Mouse (Mus musculus) cortical plate, adult 2 months (tissue): ENCODE data around the gene Ccnyl1. TPM values are rescaled to one million over a fixed set of nuclear protein-coding genes. Genes with fewer than 3 reads are reported as not detected.

Experiments
- H3K27ac ChIP-seq: fragments of 200-500 bp; 2 replicates; pipeline ENCODE4 v1.5.1; 2012; ENCODE audit warnings: low read length, control low read depth, inconsistent platforms; ENCODE audit not compliant: insufficient read depth
- H3K4me1 ChIP-seq: fragments of 200-500 bp; 2 replicates; pipeline ENCODE4 v1.6.1; 2011; ENCODE audit warnings: low read length; ENCODE audit not compliant: control insufficient read depth, insufficient read depth
- H3K4me3 ChIP-seq: fragments of 200-500 bp; 2 replicates; pipeline ENCODE4 v1.5.1; 2011; ENCODE audit warnings: mild to moderate bottlenecking, low read length, control low read depth; ENCODE audit not compliant: insufficient read depth
- CTCF ChIP-seq: fragments of 200-500 bp; IDR thresholded peaks from 2 replicates; pipeline ENCODE4 v1.5.1; 2011; ENCODE audit warnings: mild to moderate bottlenecking, control low read depth, low read length; ENCODE audit not compliant: insufficient read depth; ENCODE audit errors: extremely low read depth
- POLR2A ChIP-seq: fragments of 200-500 bp; IDR thresholded peaks from 2 replicates; pipeline ENCODE4 v1.6.1; 2011; ENCODE audit warnings: mild to moderate bottlenecking, low read length, control low read depth; ENCODE audit not compliant: insufficient read depth; ENCODE audit errors: extremely low read depth
- polyA plus RNA-seq: library from polyadenylated mRNA; depleted of rRNA; stranded (reverse); fragments of >200 nt; gene quantifications from 2 replicates; pipeline ENCODE4 v1.2.3, GENCODE M21; 2012

Gene Ccnyl1
- polyA plus RNA-seq, 1 experiment, result 28.7 TPM

- TF ChIP-seq CTCF (no peak), POLR2A (no peak)
- Histone ChIP-seq H3K4me3 (no peak overlapping the region), H3K27ac (no peak overlapping the region), H3K4me1 (peaks cover 2% of the 10 kb centered on the region; the same call in 1 of the 2 replicates)
Measured at GRCm38 (mm10) chr1:64695156-64695555, 4.9 kb downstream of the Ccnyl1 start.

DNA sequence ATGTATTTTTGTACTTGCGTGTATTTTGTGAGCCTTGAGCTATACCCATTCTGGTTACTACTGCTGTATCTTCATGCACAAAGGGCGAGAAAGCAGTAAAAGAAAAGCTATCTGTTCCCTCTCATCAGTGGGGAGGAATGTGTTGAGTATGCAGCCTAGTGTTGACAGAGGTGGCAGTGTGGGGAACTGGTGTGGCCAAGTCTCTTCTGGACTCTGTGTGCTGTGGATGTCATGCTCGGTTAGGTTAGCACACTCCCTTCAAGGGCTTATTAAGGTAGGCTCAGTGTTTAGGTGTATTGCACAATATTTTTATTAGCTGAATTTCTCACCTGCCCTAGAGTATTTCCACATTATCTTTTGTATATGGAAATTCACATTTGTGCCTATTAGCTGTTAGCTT lies 11.5 kb downstream of the Ccnyl1 start:
- TF ChIP-seq CTCF (no peak), POLR2A (no peak)
- H3K4me1 ChIP-seq, result no peaks in the 10 kb centered on the region; the same call in 1 of the 2 replicates

DNA sequence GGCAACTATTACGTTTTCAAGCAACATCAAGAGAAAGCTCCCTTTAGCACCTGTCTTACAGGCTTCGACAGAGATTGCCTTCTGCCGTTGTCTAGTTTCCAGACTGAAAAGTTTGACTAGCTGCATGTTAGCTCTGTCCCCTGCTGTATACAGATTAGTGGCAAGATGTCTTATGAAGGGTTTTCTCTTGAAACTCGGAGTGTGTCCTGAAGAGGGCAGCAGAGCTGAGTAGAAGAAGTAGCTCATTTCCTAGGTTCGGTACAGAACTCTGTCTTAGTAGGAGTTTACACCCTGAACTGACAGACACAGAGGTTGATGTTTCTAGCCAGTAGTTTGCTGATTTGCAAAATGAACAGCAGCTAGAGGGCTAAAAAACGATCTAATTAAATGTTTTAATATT lies 15.0 kb downstream of the Ccnyl1 start:
- Histone ChIP-seq H3K27ac (no peak overlapping the region), H3K4me1 (no peaks in the 10 kb centered on the region), H3K4me3 (no peak overlapping the region)
- peak; percentile 46; the same call in 1 of the 2 replicates for TF ChIP-seq CTCF
- no peak for TF ChIP-seq POLR2A

More for the DNA sequence above, 11.5 kb downstream of the Ccnyl1 start:
- Histone ChIP-seq H3K4me3 (no peak overlapping the region), H3K27ac (no peak overlapping the region)

GRCm38 (mm10) chr1:64706610-64707009 lies 16.4 kb downstream of the Ccnyl1 start:
- Histone ChIP-seq H3K4me3 (no peak overlapping the region), H3K4me1 (no peaks in the 10 kb centered on the region), H3K27ac (no peak overlapping the region)
- no peak for TF ChIP-seq CTCF
- TF ChIP-seq POLR2A, result no peak

DNA sequence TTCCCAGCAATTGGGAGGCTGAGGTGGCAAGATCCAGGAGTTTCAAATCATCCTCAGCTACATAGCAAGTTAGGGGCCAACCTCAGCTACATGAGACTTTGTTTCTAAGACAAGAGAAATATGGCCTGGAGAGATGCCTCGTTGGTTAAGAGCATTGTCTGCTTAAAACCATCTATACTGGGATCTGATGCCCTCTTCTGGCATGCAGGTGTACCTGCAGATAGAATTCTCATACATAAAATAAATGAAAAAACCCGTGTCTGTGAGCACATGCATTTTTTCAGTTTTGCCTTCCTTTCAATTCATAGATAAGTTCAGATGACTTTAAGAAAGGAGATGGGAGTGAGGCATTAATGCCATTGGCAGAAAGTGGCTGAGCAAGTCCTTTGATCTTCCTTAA lies 19.6 kb downstream of the Ccnyl1 start:
- no peak overlapping the region for H3K27ac ChIP-seq
- H3K4me3 ChIP-seq, result no peak overlapping the region
- TF ChIP-seq CTCF, result peak; percentile 28; the same call in 1 of the 2 replicates
- TF ChIP-seq POLR2A, result no peak
- no peaks in the 10 kb centered on the region for H3K4me1 ChIP-seq

GRCm38 (mm10) chr1:64712006-64712760 lies 21.9 kb downstream of the Ccnyl1 start:
- Histone ChIP-seq H3K4me3 (no peak overlapping the region), H3K4me1 (no peaks in the 10 kb centered on the region; the same call in 1 of the 2 replicates), H3K27ac (no peak overlapping the region)
- no peak for TF ChIP-seq POLR2A
- TF ChIP-seq CTCF, result no peak

DNA sequence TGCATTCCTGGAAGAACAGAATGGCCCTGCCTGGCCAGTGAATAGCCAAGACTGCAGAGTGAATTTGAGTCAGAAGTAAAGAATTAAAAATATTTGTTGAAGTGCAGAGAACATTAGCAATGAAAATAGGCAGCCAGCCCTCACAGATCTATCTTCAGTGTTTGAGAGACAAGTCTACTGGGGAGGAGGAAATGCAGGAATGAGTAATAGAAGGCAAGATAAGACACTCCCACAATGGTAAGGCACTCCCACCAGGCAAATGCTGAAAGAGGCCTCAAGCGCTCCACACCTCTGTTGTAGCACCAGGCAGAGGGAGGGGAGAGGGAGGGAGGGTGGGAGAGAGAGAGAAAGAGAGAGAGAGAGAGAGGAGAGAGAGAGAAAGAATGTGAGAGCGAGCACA lies 25.2 kb downstream of the Ccnyl1 start:
- Histone ChIP-seq H3K4me3 (no peak overlapping the region), H3K27ac (no peak overlapping the region), H3K4me1 (peaks cover 2% of the 10 kb centered on the region; the same call in 1 of the 2 replicates)
- TF ChIP-seq CTCF (no peak), POLR2A (no peak)

- Histone ChIP-seq H3K4me3 (no peak overlapping the region), H3K4me1 (peaks cover 2% of the 10 kb centered on the region; the same call in 1 of the 2 replicates), H3K27ac (no peak overlapping the region)
- no peak for TF ChIP-seq CTCF
- TF ChIP-seq POLR2A, result no peak
Measured at GRCm38 (mm10) chr1:64716589-64717304, 26.5 kb downstream of the Ccnyl1 start.

GRCm38 (mm10) chr1:64717504-64717903 lies 27.2 kb downstream of the Ccnyl1 start:
- Histone ChIP-seq H3K4me3 (no peak overlapping the region), H3K4me1 (peaks cover 2% of the 10 kb centered on the region; the same call in 1 of the 2 replicates), H3K27ac (no peak overlapping the region)
- TF ChIP-seq CTCF, result peak; percentile 85
- no peak for TF ChIP-seq POLR2A
